Mouse (Mus musculus) kidney, postnatal 4 days (tissue): ENCODE data around the gene Satb2.

Source experiments
- DNase-seq, 2 experiments: peaks; one replicate each; pipeline ENCODE4 v3.0.0; 2021; ENCODE audit warnings: mixed read lengths in 2 of 2

The Satb2 gene

GRCm38 (mm10) chr1:56920472-56920871, 58.0 kb downstream of the Satb2 start:
- DNase-seq, result no peak

GRCm38 (mm10) chr1:56914279-56914678, 64.2 kb downstream of the Satb2 start:
- DNase-seq, result no peak

- no peak for DNase-seq
Observed at GRCm38 (mm10) chr1:56900706-56901287, 77.7 kb downstream of the Satb2 start.

GRCm38 (mm10) chr1:56900187-56900586, 78.3 kb downstream of the Satb2 start:
- no peak for DNase-seq

- DNase-seq, result peak; percentile 15 to 47
Observed at GRCm38 (mm10) chr1:56898606-56899396, 79.6 kb downstream of the Satb2 start.

- DNase-seq, result peak in 1 of 2 experiments; percentile 12
Observed at GRCm38 (mm10) chr1:56897492-56898180, 80.8 kb downstream of the Satb2 start.

GRCm38 (mm10) chr1:56896670-56897069, 81.8 kb downstream of the Satb2 start:
- no peak for DNase-seq

GRCm38 (mm10) chr1:56892766-56893165, 85.7 kb downstream of the Satb2 start:
- no peak for DNase-seq

GRCm38 (mm10) chr1:56888939-56889338, 89.5 kb downstream of the Satb2 start:
- no peak for DNase-seq

- no peak for DNase-seq
Observed at GRCm38 (mm10) chr1:56887524-56887923, 90.9 kb downstream of the Satb2 start.

- no peak for DNase-seq
Observed at GRCm38 (mm10) chr1:56871485-56871884, 107.0 kb downstream of the Satb2 start.

GRCm38 (mm10) chr1:56865246-56865645, 113.2 kb downstream of the Satb2 start:
- no peak for DNase-seq

GRCm38 (mm10) chr1:56862799-56863198, 115.7 kb downstream of the Satb2 start:
- no peak for DNase-seq

- DNase-seq, result no peak
Observed at GRCm38 (mm10) chr1:56857202-56857601, 121.2 kb downstream of the Satb2 start.

- no peak for DNase-seq
Observed at GRCm38 (mm10) chr1:56850446-56850845, 128.0 kb downstream of the Satb2 start.

- no peak for DNase-seq
Observed at GRCm38 (mm10) chr1:56846358-56846757, 132.1 kb downstream of the Satb2 start.

GRCm38 (mm10) chr1:56845523-56846118, 132.8 kb downstream of the Satb2 start:
- no peak for DNase-seq

- no peak for DNase-seq
Observed at GRCm38 (mm10) chr1:56844551-56845330, 133.7 kb downstream of the Satb2 start.

GRCm38 (mm10) chr1:56838901-56839300, 139.5 kb downstream of the Satb2 start:
- DNase-seq, result peak in 1 of 2 experiments; percentile 11

- no peak for DNase-seq
Observed at GRCm38 (mm10) chr1:56833984-56834900, 144.2 kb downstream of the Satb2 start.

- peak; percentile 37 to 50 for DNase-seq
Observed at GRCm38 (mm10) chr1:56833307-56833706, 145.1 kb downstream of the Satb2 start.
